Mouse (Mus musculus): ENCODE results near the gene Tmem145. TPM values are rescaled to one million over a fixed set of nuclear protein-coding genes. Genes with fewer than 3 reads are reported as not detected.

The Tmem145 gene
- polyA plus RNA-seq, 1 experiment from 2014 or later = 24.3 TPM

DNA sequence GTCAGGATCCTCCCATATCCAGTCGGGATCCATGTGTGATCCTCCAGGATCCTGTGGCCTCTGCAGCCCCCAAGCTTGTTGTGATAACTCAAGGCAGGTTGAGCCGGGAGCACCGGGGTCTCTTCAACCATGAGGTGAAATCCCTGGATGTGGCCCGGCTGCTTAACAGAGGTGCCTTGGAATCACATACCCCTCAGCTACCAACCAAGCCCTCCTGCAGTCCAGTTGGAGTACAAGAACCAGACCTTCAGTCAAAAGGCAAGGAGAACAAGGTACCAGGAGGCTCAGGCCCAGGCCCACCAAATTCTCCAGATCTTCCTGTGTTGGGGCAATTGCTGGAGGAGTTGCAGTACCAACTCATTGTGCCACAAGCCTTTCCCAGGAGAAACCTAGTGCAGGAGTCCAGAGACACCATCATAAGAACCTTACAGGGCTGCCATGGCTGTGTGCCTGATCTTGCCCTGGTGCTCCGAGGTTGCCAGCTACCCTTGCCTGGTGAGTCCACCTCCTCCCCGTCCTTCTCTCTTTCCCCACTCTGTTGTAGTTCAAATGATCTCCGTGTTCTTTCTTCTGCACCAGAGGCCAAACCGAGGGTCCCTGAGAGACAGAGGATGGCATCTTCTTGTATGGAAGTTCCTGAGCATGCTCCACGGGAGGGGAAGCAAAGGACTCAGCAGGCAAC is 2.8 kb upstream of the Tmem145 start:
- no peak overlapping the region for H3K27ac ChIP-seq
- H3K9ac ChIP-seq = no peak overlapping the region
- H3K36me3 ChIP-seq = no peaks in the 10 kb centered on the region
- H3K27me3 ChIP-seq = peaks cover 11% of the 10 kb centered on the region
- no peak overlapping the region for H3K4me3 ChIP-seq
- no peak overlapping the region for H3K4me2 ChIP-seq (replicated peaks)
- no peak for ATAC-seq (ENCODE audit: low FRiP score)
- peaks cover 12% of the 10 kb centered on the region for H3K4me1 ChIP-seq
- H3K9me3 ChIP-seq (replicated peaks) = no peaks in the 10 kb centered on the region
- 65% methylated on average over 9 of the region's 9 CpGs for whole genome bisulfite sequencing

DNA sequence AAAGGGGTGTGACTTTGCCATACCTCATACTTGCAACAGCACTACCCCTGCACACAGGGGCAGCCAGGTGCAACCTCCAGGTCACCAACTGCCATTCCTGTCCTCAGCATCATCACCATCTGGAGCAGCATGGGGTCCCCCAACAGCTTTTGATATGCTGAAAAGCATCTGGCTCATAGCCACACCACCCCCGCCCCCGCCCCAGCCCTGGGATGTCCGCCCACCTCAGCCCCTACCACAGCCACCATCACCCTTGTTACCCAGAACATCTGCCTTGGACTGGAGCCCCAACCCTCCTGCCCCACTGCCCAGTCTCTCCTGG is 2.3 kb upstream of the Tmem145 start:
- H3K4me2 ChIP-seq (replicated peaks) = no peak overlapping the region
- H3K27me3 ChIP-seq = peaks cover 16% of the 10 kb centered on the region
- ATAC-seq (ENCODE audit: low FRiP score) = no peak
- H3K36me3 ChIP-seq = no peaks in the 10 kb centered on the region
- peaks cover 7% of the 10 kb centered on the region for H3K4me1 ChIP-seq
- H3K9me3 ChIP-seq (replicated peaks) = no peaks in the 10 kb centered on the region
- WGBS = 73% methylated on average over 3 of the region's 3 CpGs
- H3K9ac ChIP-seq = no peak overlapping the region
- no peak overlapping the region for H3K4me3 ChIP-seq
- no peak overlapping the region for H3K27ac ChIP-seq

DNA sequence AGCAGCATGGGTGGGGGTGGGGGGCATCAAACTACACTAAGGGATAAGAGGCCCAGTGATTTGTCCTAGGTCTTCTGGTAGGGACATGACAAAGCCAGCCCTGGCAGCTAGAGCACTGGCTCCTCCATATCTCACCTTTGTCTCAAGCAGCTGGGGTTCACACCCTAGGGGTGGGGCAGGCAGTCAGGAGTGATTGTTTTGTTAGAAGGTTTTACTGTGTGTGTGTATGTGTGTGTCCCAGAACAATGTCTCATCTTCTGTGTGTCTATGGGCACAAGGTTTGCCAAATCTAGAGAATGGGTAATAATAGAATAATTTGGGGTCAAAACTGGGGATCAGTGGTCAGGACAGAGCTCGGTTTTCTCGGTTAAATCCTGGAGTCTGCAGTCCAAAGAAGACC is 425 bp upstream of the Tmem145 start:
- H3K4me2 ChIP-seq (replicated peaks) = peak overlapping the region; percentile 93
- H3K27ac ChIP-seq = peak overlapping the region; percentile 87
- H3K9me3 ChIP-seq (replicated peaks) = no peaks in the 10 kb centered on the region
- H3K27me3 ChIP-seq = peaks cover 17% of the 10 kb centered on the region
- ATAC-seq (ENCODE audit: low FRiP score) = peak; percentile 36; the same call in 1 of the 2 replicates
- peak overlapping the region; percentile 83 for H3K9ac ChIP-seq
- peak overlapping the region; percentile 60 for H3K4me3 ChIP-seq
- WGBS = 2% methylated on average over 2 of the region's 2 CpGs
- no peaks in the 10 kb centered on the region for H3K36me3 ChIP-seq
- peaks cover 7% of the 10 kb centered on the region for H3K4me1 ChIP-seq

DNA sequence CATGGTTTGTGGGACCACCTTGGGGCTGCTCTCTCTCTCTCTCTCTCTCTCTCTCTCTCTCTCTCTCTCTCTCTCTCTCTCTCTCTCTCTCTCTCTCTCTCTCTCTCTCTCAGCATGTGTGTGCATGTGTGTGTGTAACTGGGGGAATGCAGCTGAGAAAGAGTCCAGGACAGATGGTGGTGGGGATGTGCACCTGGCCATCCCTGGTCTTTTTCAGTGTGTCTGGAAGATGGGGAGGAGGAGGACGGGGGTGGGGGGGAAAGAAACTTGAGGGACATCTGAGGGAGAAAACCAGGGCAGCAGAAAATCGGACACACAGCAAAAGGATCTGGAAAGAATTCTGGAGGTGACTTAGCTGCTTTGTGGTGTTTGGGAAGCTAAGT is 699 bp downstream of the Tmem145 start:
- peak overlapping the region; percentile 83 for H3K9ac ChIP-seq
- 40% methylated on average over 2 of the region's 2 CpGs for WGBS
- H3K27me3 ChIP-seq = peaks cover 24% of the 10 kb centered on the region
- 0 out of 2 replicates have a peak, but pooled peaks have one; percentile 35 for ATAC-seq (ENCODE audit: low FRiP score)
- H3K4me1 ChIP-seq = peaks cover 7% of the 10 kb centered on the region
- H3K9me3 ChIP-seq (replicated peaks) = no peaks in the 10 kb centered on the region
- peak overlapping the region; percentile 60 for H3K4me3 ChIP-seq
- H3K36me3 ChIP-seq = no peaks in the 10 kb centered on the region
- peak overlapping the region; percentile 87; the same call in 1 of the 2 replicates for H3K27ac ChIP-seq
- H3K4me2 ChIP-seq (replicated peaks) = peak overlapping the region; percentile 93

DNA sequence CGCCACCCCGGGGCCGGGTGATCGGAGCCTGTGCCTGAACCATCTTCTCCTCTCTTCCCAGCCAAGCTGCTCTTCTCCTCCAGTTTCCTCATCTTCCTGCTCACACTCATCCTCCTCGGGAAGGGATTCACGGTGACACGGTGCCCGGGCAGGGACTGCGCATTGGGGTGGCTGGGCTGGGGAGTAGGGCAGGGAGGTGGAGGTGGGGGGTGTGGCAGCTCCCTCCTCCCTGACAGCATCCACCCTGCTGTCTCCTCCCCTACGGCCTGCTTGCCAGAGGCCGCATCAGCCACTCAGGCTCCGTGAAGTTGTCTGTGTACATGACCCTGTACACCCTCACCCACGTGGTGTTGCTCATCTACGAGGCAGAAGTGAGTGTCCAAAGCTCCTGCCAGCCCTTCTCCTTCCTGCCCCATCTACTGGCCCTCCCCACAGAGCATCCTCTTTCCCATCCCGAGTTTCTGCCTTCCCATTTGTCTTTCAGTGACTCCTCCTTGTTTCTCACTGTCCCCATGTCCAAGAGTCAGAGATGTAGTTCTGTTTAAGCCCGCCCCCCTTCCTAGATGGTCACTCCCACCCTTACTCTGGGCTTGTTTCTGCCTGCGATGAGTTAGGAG is 2.9 kb downstream of the Tmem145 start:
- Histone ChIP-seq H3K4me2 (replicated peaks) (no peak overlapping the region), H3K9ac (peak overlapping the region; percentile 14; the same call in 1 of the 2 replicates), H3K9me3 (replicated peaks) (no peaks in the 10 kb centered on the region), H3K27ac (no peak overlapping the region), H3K4me3 (no peak overlapping the region), H3K36me3 (no peaks in the 10 kb centered on the region), H3K4me1 (peaks cover 7% of the 10 kb centered on the region), H3K27me3 (peaks cover 46% of the 10 kb centered on the region)
- 63% methylated on average over 14 of the region's 17 CpGs for WGBS
- no peak for ATAC-seq (ENCODE audit: low FRiP score)

DNA sequence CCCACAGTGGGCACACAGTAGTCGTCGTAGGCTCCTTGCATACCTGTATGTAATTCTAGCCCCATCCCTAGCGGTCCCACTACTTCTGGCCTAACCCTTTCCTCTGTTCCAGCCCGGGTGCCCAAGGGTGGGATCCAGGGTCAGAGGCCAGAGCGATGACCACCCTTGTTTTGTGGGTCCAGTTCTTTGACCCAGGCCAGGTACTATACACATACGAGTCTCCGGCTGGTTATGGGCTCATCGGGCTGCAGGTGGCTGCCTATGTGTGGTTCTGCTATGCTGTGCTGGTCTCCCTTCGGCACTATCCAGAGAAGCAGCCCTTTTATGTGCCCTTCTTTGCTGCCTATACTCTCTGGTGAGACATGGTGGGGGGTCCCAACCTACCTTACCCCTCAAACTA is 3.5 kb downstream of the Tmem145 start:
- Histone ChIP-seq H3K27me3 (peaks cover 53% of the 10 kb centered on the region), H3K4me3 (no peak overlapping the region), H3K27ac (no peak overlapping the region), H3K4me2 (replicated peaks) (no peak overlapping the region), H3K9me3 (replicated peaks) (no peaks in the 10 kb centered on the region), H3K4me1 (peaks cover 7% of the 10 kb centered on the region), H3K9ac (no peak overlapping the region), H3K36me3 (no peaks in the 10 kb centered on the region)
- 90% methylated on average over 9 of the region's 9 CpGs for WGBS
- no peak for ATAC-seq (ENCODE audit: low FRiP score)

DNA sequence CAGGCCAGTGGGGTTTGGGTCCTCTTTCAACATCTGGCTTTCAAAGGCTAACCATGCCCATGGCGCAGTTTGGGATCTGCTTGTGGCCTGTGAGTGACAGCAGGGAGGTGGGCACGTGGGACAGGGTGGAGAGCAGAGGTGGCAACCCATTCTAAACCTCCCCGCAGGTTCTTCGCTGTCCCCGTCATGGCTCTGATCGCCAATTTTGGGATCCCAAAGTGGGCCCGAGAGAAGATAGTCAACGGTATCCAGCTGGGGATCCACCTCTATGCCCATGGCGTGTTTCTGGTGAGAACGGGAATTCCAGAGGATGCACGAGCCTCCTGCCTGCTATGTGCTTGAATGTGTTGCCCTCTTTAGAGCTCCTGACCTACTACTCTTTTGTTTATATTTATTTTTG is 5.3 kb downstream of the Tmem145 start:
- no peak overlapping the region for H3K4me2 ChIP-seq (replicated peaks)

DNA sequence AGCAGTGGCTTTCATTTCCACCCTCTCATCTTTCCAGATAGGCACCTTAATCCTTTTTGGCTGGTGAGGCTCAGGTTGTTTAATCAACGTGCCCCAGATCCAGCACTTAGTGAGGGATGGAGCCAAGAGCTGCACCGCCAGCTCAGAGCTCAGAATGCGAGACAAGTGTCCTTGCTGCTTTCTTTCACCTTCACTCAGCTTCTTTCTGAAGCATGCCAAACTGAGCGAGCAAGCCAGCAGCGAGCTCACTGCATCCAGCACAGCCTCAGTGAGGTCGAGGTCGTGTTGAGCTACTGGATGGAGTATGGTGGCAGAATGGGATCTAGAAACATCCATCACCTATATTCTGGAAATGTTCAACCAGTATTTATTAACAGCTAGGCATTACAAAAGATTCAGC is 7.4 kb downstream of the Tmem145 start:
- Histone ChIP-seq H3K4me3 (no peak overlapping the region), H3K27me3 (peaks cover 54% of the 10 kb centered on the region)

More for the DNA sequence above, 5.3 kb downstream of the Tmem145 start:
- peaks cover 17% of the 10 kb centered on the region for H3K4me1 ChIP-seq
- H3K36me3 ChIP-seq = no peaks in the 10 kb centered on the region
- peaks cover 67% of the 10 kb centered on the region for H3K27me3 ChIP-seq
- H3K27ac ChIP-seq = no peak overlapping the region
- H3K9ac ChIP-seq = no peak overlapping the region
- no peak for ATAC-seq (ENCODE audit: low FRiP score)
- H3K4me3 ChIP-seq = no peak overlapping the region
- WGBS = 72% methylated on average over 11 of the region's 11 CpGs
- no peaks in the 10 kb centered on the region for H3K9me3 ChIP-seq (replicated peaks)

DNA sequence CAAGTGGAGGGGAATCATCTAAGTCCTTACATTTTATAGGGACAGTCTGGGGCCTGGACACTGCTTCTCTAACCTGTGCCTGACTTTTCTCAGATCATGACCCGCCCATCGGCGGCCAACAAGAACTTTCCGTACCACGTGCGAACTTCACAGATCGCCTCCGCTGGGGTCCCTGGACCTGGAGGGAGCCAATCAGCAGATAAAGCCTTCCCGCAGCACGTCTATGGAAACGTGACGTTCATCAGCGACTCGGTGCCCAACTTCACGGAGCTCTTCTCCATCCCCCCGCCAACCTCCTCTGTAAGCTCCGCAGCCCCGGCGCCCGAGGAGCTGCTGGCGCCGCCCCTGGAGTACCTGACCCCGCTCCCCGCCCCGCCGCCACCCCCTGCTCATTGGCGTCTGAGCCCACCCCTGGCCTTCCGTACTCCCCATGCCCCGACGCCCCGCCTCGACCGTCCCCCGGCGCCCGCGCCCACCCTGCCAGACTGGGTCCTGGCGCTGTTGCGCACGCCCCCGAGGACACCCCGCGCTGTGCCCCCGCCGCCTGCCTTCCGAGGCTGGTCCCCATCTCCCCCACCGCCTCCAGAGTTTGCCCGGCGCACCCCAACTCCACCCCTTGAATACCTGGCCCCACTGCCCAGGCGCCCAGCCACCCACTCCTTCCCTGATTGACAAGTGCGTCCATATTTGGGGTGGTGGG is 8.8 kb downstream of the Tmem145 start:
- no peak for ATAC-seq (ENCODE audit: low FRiP score)
- Histone ChIP-seq H3K9ac (peak overlapping the region; percentile 62), H3K4me2 (replicated peaks) (peak overlapping the region; percentile 68), H3K27me3 (peaks cover 50% of the 10 kb centered on the region), H3K4me3 (peak overlapping the region; percentile 43), H3K27ac (no peak overlapping the region), H3K36me3 (no peaks in the 10 kb centered on the region), H3K9me3 (replicated peaks) (no peaks in the 10 kb centered on the region), H3K4me1 (peaks cover 24% of the 10 kb centered on the region)
- 2% methylated on average over 46 of the region's 51 CpGs for WGBS

More for the DNA sequence above, 7.4 kb downstream of the Tmem145 start:
- 53% methylated on average over 7 of the region's 7 CpGs for WGBS
- no peak overlapping the region for H3K27ac ChIP-seq
- H3K36me3 ChIP-seq = no peaks in the 10 kb centered on the region
- H3K9ac ChIP-seq = no peak overlapping the region
- H3K4me2 ChIP-seq (replicated peaks) = no peak overlapping the region
- H3K9me3 ChIP-seq (replicated peaks) = no peaks in the 10 kb centered on the region
- ATAC-seq (ENCODE audit: low FRiP score) = no peak
- peaks cover 24% of the 10 kb centered on the region for H3K4me1 ChIP-seq

DNA sequence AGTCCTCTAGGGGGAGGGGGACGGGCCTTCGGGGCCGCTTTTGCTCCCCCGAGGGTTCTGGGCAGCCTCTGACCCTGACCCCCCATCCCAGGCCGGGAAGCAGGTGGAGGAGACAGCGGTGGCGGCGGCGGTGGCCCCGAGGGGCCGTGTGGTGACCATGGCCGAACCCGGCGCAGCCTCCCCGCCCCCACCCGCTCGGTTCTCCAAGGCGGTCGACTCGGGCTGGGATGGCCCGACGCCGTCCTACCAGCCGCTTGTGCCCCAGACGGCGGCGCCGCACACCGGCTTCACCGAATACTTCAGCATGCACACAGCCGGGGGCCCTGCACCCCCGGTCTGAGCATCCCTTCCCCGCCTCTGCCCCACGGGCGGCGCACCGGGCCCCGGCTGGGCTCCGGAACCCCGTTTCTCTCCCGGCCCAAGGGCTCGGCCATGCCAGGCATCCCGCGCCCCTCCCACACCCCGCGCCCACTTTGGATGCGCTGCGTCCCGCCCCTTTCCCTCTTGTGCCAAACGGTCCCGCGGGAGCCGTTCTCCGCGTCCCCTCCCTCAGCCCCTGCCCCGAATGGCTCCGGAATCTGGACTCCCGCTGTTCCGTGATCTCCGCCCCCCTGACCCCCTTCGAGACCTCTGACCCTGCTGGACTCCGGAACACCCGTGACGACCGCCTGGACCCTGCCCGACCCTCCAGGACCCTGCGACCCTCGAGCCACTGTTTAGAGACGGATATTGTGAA is 9.6 kb downstream of the Tmem145 start:
- H3K4me3 ChIP-seq = peak overlapping the region; percentile 43
- ATAC-seq (ENCODE audit: low FRiP score) = no peak
- no peaks in the 10 kb centered on the region for H3K9me3 ChIP-seq (replicated peaks)
- H3K36me3 ChIP-seq = no peaks in the 10 kb centered on the region
- H3K4me1 ChIP-seq = peaks cover 24% of the 10 kb centered on the region
- H3K4me2 ChIP-seq (replicated peaks) = peak overlapping the region; percentile 68
- H3K27me3 ChIP-seq = peaks cover 50% of the 10 kb centered on the region
- peak overlapping the region; percentile 62 for H3K9ac ChIP-seq
- H3K27ac ChIP-seq = no peak overlapping the region
- WGBS = under 1% methylated on average over 59 of the region's 69 CpGs

DNA sequence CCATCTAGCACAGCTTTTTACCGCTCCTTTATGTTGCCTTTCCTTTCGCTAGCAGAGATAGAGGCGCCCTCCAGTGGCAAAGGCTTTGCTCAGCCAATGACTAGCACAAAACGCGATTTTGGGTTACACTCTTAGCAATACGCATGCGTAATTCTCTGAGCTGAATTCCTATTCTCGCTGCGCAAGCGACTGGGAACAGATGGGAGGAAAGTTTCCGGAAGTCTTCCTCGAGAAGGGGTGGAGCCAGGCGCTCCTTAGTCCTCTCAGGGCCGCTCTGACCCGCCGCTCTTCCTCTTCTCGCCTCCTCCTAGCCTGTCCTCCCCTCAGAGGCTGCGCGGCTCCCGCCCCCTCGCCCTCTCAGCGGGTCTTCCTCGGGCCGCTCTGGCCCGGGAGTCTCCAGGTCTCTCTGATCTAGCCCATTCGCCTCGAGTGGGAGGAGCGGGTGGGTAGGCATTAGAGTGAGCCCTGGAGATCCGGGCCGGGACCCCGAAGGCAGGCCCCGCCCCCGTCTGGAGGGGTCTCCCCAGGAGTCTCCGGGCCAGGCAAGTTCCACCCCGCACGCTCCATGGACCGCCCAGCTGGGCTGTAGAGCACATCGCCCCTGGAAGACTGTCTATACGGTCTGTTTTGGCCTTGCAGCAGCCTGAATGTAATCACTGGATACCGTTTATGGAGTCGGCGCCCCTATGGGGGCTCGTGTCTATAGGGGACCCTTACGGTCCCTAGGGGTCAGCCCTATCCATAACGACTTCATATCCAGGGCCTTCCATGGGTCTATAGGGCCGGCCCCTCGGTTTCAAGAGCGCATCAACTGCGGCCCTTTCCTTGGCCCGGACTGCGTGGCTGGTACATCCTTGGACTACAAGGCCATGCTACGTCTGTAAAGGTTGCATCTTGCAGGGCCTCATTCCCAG is 10.9 kb downstream of the Tmem145 start, which contains the start of gene Megf8:
Gene Megf8, plus strand, starts transcription at position 633 of the 914 bp plus-strand sequence.
- Histone ChIP-seq H3K4me1 (peaks cover 32% of the 10 kb centered on the region), H3K9ac (peak within 1 kb of the TSS; percentile 85), H3K4me3 (peak within 1 kb of the TSS; percentile 51), H3K9me3 (replicated peaks) (no peaks in the 10 kb centered on the region), H3K27ac (peak within 1 kb of the TSS; percentile 87), H3K4me2 (replicated peaks) (peak within 1 kb of the TSS; percentile 92), H3K27me3 (peaks cover 41% of the 10 kb centered on the region), H3K36me3 (no peaks in the 10 kb centered on the region)
- peak; percentile 99 for ATAC-seq (ENCODE audit: low FRiP score)
- under 1% methylated on average over 52 of the region's 52 CpGs for WGBS

All from hindbrain, embryonic 12.5 days (tissue).